Mouse (Mus musculus) liver, adult (tissue): ENCODE results near the gene Copg1.
A peak's percentile ranks its signal among the peaks of the same experiment; 100 is the strongest.

Source experiments
- GATA4 ChIP-seq: IDR thresholded peaks from 2 replicates; pipeline ENCODE4 v1.6.1; 2014; ENCODE audit warnings: mild to moderate bottlenecking, low read length; ENCODE audit not compliant: insufficient replicate concordance

Gene Copg1

DNA sequence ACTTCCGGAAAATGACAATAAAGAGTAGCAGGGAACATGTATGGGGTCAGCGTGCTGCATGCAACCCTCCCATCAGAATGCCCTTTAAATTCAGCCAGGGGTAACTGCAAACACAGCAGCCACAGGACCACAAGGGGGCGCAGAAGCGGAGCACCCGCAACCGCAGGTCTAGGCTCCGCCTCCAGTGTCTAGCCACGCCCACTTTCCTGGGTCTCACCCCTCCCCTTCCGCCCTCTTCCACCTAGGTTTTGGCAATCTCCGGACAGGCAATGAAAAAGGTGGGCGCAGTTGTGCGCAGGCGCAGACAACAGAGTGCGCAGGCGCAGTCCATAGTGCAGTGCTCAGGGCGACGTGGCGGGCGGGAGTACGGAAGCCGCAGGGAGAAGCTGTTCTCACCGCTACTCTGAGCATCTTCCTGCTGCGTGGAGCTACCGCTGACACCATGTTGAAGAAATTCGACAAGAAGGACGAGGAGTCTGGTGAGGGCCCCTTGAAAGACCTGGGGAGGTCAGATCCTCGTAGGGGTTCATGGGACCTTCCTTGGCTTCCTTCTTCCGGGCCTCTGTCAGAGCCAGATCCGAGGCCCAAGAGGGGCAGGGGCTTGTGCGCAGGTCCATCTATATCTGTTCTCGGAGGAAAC is at the start of gene Copg1:
Gene Copg1, plus strand, starts transcription at position 221 of the 640 bp plus-strand sequence.
- peak; percentile 44; the same call in 1 of the 2 replicates for TF ChIP-seq GATA4

DNA sequence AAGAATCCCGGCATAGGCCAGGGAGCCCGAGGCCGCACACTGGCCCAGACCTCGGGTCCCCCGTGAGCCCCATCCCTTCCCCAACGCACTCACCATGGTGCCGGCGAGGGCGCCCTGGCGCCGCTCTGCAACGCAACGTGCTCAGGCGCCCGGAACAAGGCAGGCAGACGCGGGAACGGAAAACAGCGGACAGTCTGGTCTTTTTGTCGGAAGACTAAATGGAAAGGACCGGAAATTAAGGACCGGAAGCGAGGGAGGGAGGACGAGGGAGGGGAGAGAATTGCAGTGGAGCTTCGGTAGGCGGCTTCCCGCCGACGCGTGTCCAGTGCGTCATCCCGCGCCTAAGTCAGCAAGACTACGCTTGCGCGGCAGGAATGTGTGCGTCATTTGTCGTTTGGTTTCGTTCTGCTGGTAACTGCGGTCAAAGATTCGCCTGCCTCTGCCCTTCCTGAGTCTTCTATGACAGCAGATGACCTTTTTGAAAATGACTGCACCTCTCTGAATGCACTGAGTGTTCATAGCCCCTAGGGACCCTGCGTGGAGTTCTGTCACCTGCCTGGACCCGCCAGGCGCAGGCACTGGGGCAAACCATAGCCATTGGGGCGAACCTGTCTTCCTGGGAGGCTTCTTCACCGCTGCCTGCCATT is 48.9 kb upstream of the Copg1 start, which contains the start of gene Isy1:
Gene Isy1, minus strand, starts transcription at position 248 of the 647 bp plus-strand sequence.
- TF ChIP-seq GATA4, result peak; percentile 31; the same call in 1 of the 2 replicates

DNA sequence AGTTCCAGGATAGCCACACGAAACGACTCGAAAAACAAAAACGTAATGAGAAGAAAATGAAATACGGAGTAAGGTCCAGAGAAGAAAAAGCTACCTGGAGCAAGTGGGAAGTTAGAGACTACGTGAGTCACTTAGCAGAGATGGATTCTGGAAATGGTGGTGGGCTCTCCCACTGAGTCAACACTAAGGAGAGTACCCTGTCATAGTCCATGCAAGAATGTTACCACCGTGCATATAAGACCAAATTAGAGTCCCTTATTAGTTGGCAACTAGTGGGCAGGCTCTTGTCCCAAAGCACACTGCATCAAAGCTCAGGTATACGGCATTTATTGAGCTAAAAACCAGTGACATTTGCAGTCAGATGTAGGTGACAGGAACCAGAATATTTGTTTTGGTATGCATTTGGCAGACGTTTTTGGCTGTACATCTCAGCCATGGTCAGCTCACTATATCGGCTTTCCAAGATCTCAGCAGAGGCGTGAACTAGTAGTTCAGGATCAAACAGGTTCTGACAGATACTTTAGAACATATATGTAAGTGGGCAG is 47.7 kb upstream of the Copg1 start:
- TF ChIP-seq GATA4, result no peak

DNA sequence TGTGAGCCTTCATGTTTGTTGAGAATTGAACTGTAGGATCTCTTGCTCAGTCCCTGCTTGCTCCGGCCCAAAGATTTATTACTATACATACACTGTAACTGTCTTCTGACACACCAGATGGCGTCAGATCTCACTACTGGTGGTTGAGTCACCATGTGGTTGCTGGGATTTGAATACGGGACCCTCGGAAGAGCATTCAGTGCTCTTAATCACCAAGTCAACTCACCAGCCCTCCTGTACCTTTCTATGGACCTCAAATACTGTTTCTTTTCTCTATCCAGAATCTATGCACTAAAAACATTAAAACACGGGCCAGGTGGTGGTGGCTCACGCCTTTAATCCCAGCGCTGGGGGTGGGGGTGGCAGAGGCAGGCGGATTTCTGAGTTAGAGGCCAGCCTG is 46.0 kb upstream of the Copg1 start:
- no peak for TF ChIP-seq GATA4

DNA sequence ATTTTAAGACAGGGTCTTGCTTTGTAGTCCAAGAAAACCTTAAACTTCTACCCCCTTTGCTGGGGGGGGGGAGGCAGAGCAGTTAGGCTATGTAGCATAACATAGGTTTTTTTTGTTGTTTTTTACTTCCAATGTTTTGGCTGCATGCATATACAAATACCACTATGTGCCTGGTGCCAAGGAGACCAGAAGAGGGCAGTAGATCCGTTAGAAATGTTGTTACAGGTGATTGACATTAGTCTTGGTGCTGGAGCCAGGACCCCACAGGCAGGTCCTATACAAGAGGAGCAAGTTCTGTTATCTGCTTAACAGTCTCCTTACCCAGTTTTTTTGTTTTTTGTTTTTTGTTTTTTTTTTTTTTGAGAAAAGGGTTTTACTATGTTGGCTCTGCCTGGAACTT is 45.4 kb upstream of the Copg1 start:
- no peak for TF ChIP-seq GATA4

DNA sequence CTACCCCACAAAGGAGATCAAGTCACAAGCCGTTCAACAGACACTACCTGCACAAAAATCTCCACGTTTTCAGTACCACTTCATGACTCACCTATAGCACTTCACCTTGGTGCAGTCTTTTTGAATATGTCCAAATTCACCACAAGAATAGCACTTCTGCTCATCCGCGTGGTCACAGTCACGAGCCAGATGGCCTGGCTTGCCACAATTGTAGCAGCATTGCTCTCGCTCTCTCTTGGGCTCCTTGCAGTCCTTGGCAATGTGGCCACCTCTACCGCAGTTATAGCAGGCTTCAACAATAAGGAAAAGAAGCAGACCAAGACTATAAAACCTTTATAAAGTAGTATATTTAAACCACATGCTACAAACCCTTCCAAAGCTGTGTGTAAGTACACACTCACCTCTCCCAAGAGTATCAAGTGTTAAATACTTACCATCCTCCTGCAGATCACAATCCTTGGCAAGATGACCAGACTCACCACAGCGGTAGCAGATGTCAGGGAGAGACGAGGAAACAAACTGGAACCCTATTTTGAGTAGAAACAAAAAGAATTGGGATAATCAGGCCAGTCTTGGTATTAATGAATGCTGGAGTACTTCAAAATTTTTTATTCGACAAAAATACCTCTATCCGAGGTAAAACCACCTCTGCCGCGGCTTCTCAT is 42.5 kb upstream of the Copg1 start:
- no peak for TF ChIP-seq GATA4

DNA sequence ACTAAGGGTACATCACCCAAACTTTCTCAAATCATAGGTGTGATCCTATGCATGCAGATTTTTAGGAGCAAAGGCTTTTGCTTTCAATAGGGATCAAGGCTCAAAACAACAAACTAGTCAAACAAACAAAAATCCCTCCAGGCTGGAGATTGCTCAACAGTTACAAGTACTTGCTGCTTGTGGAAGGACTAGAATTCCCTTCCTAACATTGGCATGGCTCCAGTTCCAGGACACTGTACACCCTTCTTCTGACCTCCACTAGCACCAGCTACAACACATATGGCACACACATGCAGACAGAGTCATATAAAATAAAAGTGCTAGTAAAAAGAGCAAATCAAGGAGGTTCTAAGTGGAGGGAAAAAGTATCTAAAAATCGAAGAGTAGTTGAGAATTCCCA is 40.8 kb upstream of the Copg1 start:
- TF ChIP-seq GATA4, result no peak

DNA sequence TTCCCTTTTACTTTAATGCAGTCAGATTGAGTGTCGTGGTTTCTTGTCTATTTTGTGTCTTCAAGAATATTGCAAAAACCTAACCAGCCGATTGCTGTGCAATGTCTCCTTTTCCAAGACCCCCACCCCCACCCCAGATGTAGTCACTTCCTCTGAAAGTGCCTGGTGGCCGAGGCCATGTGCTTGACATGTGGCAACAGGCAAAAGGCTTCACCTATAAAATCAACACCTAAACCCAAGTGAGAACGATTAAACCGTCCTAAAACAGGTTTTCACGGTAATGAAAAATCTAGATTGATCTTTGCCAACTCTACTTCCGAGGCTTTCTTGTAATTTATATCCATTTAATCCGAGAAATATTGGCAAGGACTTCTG is 37.8 kb upstream of the Copg1 start:
- TF ChIP-seq GATA4, result no peak

DNA sequence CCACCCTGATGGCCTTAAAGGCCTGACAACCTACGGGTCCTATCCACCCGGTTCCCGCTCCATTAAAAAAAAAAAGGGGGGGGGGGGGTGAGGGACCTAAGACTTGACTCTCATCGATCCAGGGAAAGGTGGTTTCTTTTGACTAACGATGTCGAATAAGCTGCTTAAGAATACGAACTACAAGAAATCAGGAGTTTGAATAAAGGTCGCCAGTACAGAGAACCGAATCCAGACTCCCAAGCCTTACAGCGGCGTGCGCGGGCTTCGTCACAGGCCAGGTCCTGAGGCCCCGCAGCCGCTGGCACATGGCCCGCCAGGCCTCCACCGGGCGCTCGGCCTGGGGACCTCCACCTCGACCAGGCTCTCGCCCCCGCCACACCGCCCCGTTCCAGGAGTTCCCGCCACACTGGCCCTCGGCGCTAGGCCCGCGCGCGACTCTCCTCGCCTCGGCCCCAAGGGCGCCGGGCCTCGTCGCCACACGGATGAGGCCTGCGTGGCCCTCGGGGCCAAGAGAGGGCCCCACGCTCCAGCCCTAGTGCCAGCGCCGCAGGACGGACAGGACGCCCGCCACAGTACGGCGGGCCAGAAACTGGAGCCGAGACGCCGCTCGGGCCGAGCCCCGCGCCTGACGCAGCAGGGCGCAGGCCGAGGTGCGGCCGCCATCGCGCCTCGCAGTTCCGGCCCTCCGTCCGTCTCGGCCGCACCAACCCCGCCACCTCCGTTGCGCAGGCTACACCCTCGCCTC is 37.3 kb upstream of the Copg1 start:
- no peak for TF ChIP-seq GATA4

DNA sequence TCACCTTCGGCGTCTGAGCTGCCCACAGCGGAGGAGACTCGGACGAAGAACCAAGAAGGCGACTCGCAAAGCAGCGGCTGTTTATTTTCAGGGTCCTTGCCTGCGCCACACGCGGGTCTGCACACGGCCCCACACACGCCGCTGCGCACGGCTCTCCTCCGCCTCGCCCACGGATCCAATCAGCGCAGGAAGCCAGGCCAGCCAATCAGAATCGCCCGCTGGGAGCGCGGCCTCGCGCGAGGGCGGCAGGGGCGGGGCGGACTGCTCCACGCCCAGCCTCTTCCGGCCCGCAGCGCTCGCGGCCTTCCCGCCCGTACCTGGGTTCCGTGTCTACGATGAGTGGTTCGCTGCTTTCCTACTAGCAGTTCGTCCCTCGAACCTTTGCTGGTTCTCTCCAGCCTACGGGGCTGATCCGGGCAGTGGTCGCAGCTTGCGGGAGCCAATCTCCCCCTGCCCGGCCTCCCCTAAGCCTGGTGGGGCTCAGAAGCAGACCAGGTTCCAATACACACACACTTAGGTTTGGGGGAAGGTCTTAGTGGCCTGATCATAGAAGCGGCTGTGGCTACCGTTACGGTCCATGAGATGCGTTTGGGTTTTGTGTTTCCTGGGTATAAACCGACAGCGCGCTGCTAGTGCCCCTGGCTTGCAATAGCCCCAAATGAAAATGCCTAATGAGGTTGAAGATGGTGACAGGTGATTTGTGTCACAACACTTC is 36.6 kb upstream of the Copg1 start, which contains the start of gene Cnbp:
Gene Cnbp, minus strand, starts transcription at position 207 of the 715 bp plus-strand sequence.
- peak; percentile 78; the same call in 1 of the 2 replicates for TF ChIP-seq GATA4

DNA sequence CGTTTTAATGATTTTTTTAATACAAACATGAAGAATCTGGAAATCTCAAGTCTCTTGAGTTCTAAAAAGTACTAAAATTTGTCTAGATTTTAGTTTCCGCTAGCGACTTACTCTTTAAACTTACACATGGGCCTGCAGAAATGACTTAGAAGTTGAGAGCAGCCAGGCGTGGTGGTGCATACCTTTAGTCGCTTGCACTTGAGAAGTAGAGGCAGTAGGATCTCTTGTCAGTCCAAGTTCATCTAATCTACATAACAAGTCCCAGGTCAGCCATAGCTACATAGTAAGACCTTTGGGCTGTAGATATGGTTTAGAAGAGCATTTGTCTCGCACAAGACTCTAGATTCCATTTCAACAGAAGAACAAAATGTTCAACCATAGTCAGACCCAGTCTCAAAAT is 35.7 kb upstream of the Copg1 start:
- TF ChIP-seq GATA4, result no peak

DNA sequence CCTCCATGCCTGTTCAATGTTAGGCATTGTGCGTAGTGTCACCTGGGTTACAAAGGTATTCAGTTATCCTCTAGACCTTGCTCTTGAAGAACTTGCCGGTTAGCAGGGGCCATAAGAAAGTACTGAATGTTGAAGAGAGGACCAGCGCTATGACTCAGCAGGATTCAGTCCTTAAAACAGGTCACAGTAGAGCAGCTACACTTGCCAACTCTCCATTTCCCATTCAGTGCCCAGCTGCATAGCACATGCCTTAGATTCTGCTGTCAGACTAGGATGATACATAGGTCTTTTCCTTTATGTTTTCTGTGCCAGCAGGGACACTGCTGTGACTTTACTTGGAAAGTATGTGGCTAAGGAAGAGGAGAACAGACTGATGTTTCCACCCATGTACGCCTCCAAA is 34.2 kb upstream of the Copg1 start:
- TF ChIP-seq GATA4, result no peak

DNA sequence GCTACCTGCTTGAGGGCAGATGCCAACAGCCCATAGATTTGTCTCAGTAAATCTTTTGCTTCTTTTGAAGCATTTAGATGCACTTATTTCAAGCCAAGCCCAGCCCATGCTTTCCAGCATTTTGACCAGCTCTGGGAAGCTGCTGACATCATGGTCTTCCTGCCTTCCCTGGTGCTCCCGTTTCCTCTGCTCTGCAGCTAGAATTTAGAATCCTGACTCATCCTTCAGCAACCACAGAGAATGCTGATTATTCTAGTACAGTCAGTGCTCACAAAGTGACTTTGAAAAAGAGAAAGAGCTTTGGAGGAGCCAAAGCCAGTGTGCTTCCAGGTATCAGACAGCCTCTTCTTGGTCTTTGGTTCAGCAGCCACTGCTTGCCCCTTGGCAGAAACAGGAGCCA is 30.5 kb upstream of the Copg1 start:
- no peak for TF ChIP-seq GATA4

DNA sequence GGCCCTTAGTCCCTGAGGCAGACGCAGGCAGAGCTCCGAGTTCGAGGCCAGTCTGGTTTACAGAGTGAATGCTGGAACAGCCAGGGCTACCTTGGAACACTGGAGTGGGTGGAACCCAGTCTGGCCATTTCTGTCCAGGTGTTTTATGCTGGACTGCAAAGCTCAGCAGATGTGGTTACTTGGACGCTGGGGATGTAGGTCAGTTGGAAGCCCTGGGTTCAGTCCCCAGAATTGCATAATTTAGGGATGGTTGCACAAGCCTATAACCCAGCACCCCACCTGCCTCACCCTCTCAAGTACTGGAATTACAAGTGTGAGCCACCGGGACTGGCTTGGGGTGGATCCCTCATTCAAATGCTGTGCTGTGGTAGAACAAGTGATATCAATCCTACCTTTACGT is 21.4 kb upstream of the Copg1 start:
- no peak for TF ChIP-seq GATA4

DNA sequence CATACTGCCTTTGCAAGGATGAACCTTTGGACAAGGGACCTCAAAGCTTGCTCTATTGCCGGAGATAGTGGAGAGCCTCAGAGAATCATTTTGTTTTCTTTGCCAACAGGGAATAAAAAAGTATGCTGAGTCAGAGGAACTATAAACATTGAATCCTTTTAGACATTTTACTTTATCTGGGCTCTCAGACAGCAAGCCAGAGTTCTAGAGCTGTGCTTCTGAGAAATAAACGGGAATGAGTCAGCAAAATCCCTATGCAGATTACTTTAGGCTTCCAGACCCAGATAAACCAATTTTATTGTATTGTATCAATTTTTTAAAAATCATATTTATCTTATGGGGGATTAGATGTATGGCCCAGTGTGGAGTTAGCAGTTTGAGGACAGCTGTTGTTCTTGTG is 20.4 kb upstream of the Copg1 start:
- 0 out of 2 replicates have a peak, but pooled peaks have one; percentile 19 for TF ChIP-seq GATA4

DNA sequence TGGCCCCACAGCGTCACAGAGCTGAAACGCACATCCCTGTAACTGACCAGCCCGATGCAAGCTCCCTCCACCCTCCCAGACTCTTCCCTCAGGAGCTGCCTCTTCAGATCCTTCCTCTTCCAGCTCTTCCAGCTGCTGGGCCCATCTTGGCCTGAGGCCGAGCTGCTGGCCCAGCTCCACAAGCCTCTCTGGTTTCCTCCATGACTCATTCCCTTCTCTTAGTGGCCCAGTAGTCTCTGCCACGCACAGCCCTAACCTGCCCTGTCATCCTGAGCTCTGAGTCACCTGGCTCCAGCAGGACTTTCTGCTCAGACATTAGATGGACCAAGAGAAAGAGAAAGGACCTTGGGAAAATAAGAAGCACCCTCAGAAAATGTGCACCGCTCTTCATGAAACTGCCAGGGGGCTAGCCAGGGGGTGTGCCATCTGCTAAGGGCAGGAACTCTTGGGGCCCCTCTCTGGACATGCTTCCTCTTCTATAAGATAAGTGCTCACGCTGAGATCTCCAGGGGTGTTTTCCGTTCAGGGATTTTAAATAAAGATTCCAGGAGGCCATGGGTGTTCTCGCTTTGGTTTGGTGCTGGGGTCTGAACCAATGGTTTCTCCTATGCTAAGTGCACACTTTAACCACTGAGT is 18.6 kb upstream of the Copg1 start:
- TF ChIP-seq GATA4, result no peak
